Mouse (Mus musculus): ENCODE data around the gene Zfp575. TPM values are rescaled to one million over a fixed set of nuclear protein-coding genes. Genes with fewer than 3 reads are reported as not detected.
A peak's percentile ranks its signal among the peaks of the same experiment; 100 is the strongest.

Gene Zfp575
- polyA plus RNA-seq (2011; ENCODE audit: insufficient read depth, insufficient read length, low replicate concordance, missing spikeins), result not detected in 2 replicates

GRCm38 (mm10) chr7:24587330-24588105, at the start of gene Zfp575, which contains the start of gene Ethe1:
Zfp575 (minus strand) TSS chr7:24587641.
Ethe1 (plus strand) TSS chr7:24587543.
- Histone ChIP-seq H3K27ac (ENCODE audit: control insufficient read depth, insufficient read depth, low read depth, low read length, poor library complexity) (no peak within 1 kb of the TSS), H3K4me3 (replicated peaks; ENCODE audit: control insufficient read depth, low read depth, low read length) (peak within 1 kb of the TSS; percentile 9), H3K4me1 (ENCODE audit: control insufficient read depth, insufficient read depth, low read length) (no peaks in the 10 kb centered on the region; the same call in none of the 2 replicates)
- no peak for TF ChIP-seq POLR2A (IDR thresholded peaks at IDR 0.05; ENCODE audit: borderline replicate concordance, control insufficient read depth, low read depth, low read length)
- TF ChIP-seq CTCF (IDR thresholded peaks at IDR 0.05; ENCODE audit: control insufficient read depth, insufficient read depth, low read length), result no peak
- 14% methylated on average over 30 of the region's 30 CpGs for WGBS

GRCm38 (mm10) chr7:24637046-24637445, 49.6 kb upstream of the Zfp575 start:
- Histone ChIP-seq H3K4me3 (replicated peaks; ENCODE audit: control insufficient read depth, low read depth, low read length) (no peak overlapping the region), H3K27ac (ENCODE audit: control insufficient read depth, insufficient read depth, low read depth, low read length, poor library complexity) (no peak overlapping the region), H3K4me1 (ENCODE audit: control insufficient read depth, insufficient read depth, low read length) (peaks cover 3% of the 10 kb centered on the region; the same call in 1 of the 2 replicates)
- WGBS, result 20% methylated on average over 18 of the region's 18 CpGs
- TF ChIP-seq CTCF (IDR thresholded peaks at IDR 0.05; ENCODE audit: control insufficient read depth, insufficient read depth, low read length) (no peak), POLR2A (IDR thresholded peaks at IDR 0.05; ENCODE audit: borderline replicate concordance, control insufficient read depth, low read depth, low read length) (no peak)

GRCm38 (mm10) chr7:24636264-24636663, 48.8 kb upstream of the Zfp575 start, which contains the start of gene Lypd3:
Lypd3 (plus strand) TSS chr7:24636550.
- peaks cover 3% of the 10 kb centered on the region; the same call in 1 of the 2 replicates for H3K4me1 ChIP-seq (ENCODE audit: control insufficient read depth, insufficient read depth, low read length)
- 69% methylated on average over 15 of the region's 15 CpGs for WGBS
- TF ChIP-seq POLR2A (IDR thresholded peaks at IDR 0.05; ENCODE audit: borderline replicate concordance, control insufficient read depth, low read depth, low read length), result no peak
- TF ChIP-seq CTCF (IDR thresholded peaks at IDR 0.05; ENCODE audit: control insufficient read depth, insufficient read depth, low read length), result no peak
- no peak within 1 kb of the TSS for H3K4me3 ChIP-seq (replicated peaks; ENCODE audit: control insufficient read depth, low read depth, low read length)
- no peak within 1 kb of the TSS for H3K27ac ChIP-seq (ENCODE audit: control insufficient read depth, insufficient read depth, low read depth, low read length, poor library complexity)

- WGBS, result 78% methylated on average over 10 of the region's 10 CpGs
- H3K27ac ChIP-seq (ENCODE audit: control insufficient read depth, insufficient read depth, low read depth, low read length, poor library complexity), result no peak overlapping the region
- TF ChIP-seq POLR2A (IDR thresholded peaks at IDR 0.05; ENCODE audit: borderline replicate concordance, control insufficient read depth, low read depth, low read length) (no peak), CTCF (IDR thresholded peaks at IDR 0.05; ENCODE audit: control insufficient read depth, insufficient read depth, low read length) (no peak)
- H3K4me3 ChIP-seq (replicated peaks; ENCODE audit: control insufficient read depth, low read depth, low read length), result no peak overlapping the region
- H3K4me1 ChIP-seq (ENCODE audit: control insufficient read depth, insufficient read depth, low read length), result no peaks in the 10 kb centered on the region
Observed at GRCm38 (mm10) chr7:24630116-24630880, 42.9 kb upstream of the Zfp575 start.

GRCm38 (mm10) chr7:24629672-24630071, 42.2 kb upstream of the Zfp575 start:
- 58% methylated on average over 4 of the region's 4 CpGs for WGBS
- TF ChIP-seq POLR2A (IDR thresholded peaks at IDR 0.05; ENCODE audit: borderline replicate concordance, control insufficient read depth, low read depth, low read length), result no peak
- no peak for TF ChIP-seq CTCF (IDR thresholded peaks at IDR 0.05; ENCODE audit: control insufficient read depth, insufficient read depth, low read length)
- Histone ChIP-seq H3K27ac (ENCODE audit: control insufficient read depth, insufficient read depth, low read depth, low read length, poor library complexity) (no peak overlapping the region), H3K4me3 (replicated peaks; ENCODE audit: control insufficient read depth, low read depth, low read length) (no peak overlapping the region), H3K4me1 (ENCODE audit: control insufficient read depth, insufficient read depth, low read length) (no peaks in the 10 kb centered on the region)

- 4% methylated on average over 33 of the region's 33 CpGs for WGBS
- Histone ChIP-seq H3K27ac (ENCODE audit: control insufficient read depth, insufficient read depth, low read depth, low read length, poor library complexity) (no peak overlapping the region), H3K4me3 (replicated peaks; ENCODE audit: control insufficient read depth, low read depth, low read length) (no peak overlapping the region), H3K4me1 (ENCODE audit: control insufficient read depth, insufficient read depth, low read length) (no peaks in the 10 kb centered on the region)
- peak; percentile 42; the same call in 1 of the 2 replicates for TF ChIP-seq POLR2A (IDR thresholded peaks at IDR 0.05; ENCODE audit: borderline replicate concordance, control insufficient read depth, low read depth, low read length)
- no peak for TF ChIP-seq CTCF (IDR thresholded peaks at IDR 0.05; ENCODE audit: control insufficient read depth, insufficient read depth, low read length)
Observed at GRCm38 (mm10) chr7:24628685-24629610, 41.5 kb upstream of the Zfp575 start.

GRCm38 (mm10) chr7:24622967-24623366, 35.5 kb upstream of the Zfp575 start:
- TF ChIP-seq POLR2A (IDR thresholded peaks at IDR 0.05; ENCODE audit: borderline replicate concordance, control insufficient read depth, low read depth, low read length) (no peak), CTCF (IDR thresholded peaks at IDR 0.05; ENCODE audit: control insufficient read depth, insufficient read depth, low read length) (no peak)
- Histone ChIP-seq H3K4me3 (replicated peaks; ENCODE audit: control insufficient read depth, low read depth, low read length) (no peak overlapping the region), H3K27ac (ENCODE audit: control insufficient read depth, insufficient read depth, low read depth, low read length, poor library complexity) (no peak overlapping the region), H3K4me1 (ENCODE audit: control insufficient read depth, insufficient read depth, low read length) (no peaks in the 10 kb centered on the region)
- WGBS, result 90% methylated on average over 6 of the region's 6 CpGs
